Mouse (Mus musculus) embryonic facial prominence, embryonic 14.5 days (tissue): Measurements from ENCODE around the gene Pcbd1. TPM values are rescaled to one million over a fixed set of nuclear protein-coding genes. Genes with fewer than 3 reads are reported as not detected.

ENCODE experiments used
- microRNA-seq: library from miRNA; unstranded; fragments of <30 nt; microRNA quantifications from one replicate; pipeline ENCODE4, GENCODE M21; 2016; ENCODE audit warnings: borderline number of aligned reads
- polyA plus RNA-seq: library from polyadenylated mRNA; unstranded; fragments of >200 nt; fragmentation: Nextera tagmentation; extraction: Ambion mirVana; gene quantifications from 2 replicates; pipeline ENCODE4 v1.2.1, GENCODE M21; 2014

Gene Pcbd1
- polyA plus RNA-seq, 1 experiment from 2014 or later = 26.4 TPM

Small RNAs within 50 kb of the gene (microRNA-seq; reads per million reads assigned to microRNA genes)
- not detected for gene Gm44308

Other genes starting within 250 kb of the Pcbd1 start
- gene Sgpl1, start 58.4 kb downstream of the Pcbd1 start, polyA plus RNA-seq = 64.3 and 73.8 TPM in 2 replicates
- gene Tbata, start 82.6 kb downstream of the Pcbd1 start, polyA plus RNA-seq = 0.29 and 1.2 TPM in 2 replicates
- gene Adamts14, start 184.1 kb downstream of the Pcbd1 start, polyA plus RNA-seq = 7.2 and 7.3 TPM in 2 replicates
- 0.14 TPM in 1 of 2 replicates, not detected in the other for gene Prf1, start 208.5 kb downstream of the Pcbd1 start, polyA plus RNA-seq